Mouse (Mus musculus): Measurements from ENCODE around the gene Clpsl2. TPM values are rescaled to one million over a fixed set of nuclear protein-coding genes. Genes with fewer than 3 reads are reported as not detected.
"Not testable (repeated sequence)": the region's sequence is repeated elsewhere in the genome, so short reads cannot be mapped to it uniquely, and the experiment has no call there.

Clpsl2 gene
- total RNA-seq, 2 experiments from 2014 or later, result not detected

DNA sequence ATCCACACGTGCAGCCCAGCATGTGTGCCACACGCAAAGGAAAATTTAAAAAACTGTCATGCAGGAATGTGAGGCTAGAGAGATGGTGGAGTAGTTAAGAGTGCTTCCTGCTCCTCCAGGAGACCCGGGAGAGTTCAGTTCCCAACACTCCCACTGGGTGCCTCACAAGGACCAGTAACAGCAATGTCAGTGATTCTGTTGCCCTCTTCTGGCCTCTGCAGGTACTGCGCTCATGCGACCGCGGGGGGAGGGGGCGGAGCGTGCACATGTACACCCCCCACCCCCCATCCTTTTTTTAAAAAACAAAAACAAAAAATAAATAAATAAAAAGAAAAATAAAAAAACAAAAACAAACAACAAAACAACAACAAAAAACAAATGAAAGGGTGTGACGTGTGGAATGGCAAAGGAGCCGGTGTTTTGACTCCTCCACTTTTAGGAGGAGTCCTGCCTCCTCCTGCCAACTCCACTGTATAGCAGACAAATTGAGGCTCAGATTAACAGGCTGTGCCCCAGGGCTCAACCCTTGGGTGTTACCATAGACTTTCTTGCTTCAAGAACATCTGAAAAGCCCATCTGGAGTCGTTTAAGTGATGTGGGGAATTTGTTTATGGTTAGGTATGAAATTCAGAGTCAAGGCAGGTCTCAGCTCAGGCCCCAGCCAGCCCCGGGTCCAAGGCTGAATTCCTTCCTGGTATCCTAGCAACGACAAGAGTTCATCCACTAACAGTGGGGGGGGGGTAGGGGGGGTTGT lies 4.0 kb downstream of the Clpsl2 start:
- intact Hi-C loops (cut with DNase I), result no loop called here
- peak; percentile 54 for DNase-seq (ENCODE audit: low spot score in 2 of 2)

DNA sequence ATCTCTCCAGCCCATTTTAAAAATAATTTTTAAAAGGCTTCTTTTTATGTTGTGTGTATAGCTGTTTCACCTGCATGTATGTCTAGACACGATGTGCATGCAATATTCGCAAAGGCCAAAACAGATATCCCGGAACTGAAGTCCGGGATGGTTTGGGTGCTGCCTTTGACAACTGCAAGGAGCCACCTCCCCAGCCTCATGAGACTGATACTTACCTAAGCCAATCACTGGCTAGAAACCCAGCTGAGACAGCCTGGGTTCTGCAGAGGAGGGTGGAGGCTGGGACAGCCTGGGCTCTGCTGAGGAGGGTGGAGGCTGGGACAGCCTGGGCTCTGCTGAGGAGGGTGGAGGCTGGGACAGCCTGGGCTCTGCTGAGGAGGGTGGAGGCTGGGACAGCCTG lies 4.8 kb downstream of the Clpsl2 start:
- DNase-seq (ENCODE audit: low spot score in 2 of 2); intact Hi-C loops (cut with DNase I): not testable (repeated sequence)

DNA sequence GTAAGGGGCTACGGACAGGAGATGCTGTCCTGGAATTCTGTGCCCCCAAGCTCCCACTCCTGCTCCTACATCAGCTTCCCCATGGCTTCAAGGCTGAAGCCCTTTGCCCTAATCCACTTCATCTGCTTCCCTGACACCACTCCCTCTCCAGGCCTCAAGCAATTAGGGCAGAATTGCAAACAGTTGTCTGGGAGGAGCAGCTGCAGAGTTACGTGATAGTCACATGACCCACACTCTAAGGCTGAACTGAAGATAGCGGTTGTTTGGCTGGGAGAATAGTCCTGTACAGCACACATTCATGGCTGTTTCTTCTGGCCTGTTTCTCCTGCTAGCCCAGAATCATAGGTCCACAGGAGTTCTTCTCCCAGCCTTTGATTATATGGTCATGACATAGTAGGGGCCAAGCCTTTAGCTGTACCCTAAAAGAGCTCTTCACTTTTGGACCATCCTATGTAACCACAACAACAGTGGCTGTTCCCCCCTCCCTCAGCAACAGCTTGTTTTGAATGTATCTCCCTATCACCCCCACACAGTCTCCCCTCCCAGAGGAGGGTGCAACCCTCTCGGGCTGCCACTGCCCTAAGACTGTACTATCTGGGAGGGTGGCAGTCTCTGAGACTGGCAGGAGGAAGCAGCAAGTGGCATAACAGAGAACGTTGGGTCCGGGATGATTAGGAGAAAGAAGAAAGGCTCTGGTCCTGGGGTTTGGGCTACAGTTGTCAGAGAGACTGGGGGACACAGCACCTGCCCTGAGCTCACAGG lies 7.6 kb downstream of the Clpsl2 start:
- DNase-seq (ENCODE audit: low spot score in 2 of 2), result no peak
- intact Hi-C loops (cut with DNase I), result no loop called here

DNA sequence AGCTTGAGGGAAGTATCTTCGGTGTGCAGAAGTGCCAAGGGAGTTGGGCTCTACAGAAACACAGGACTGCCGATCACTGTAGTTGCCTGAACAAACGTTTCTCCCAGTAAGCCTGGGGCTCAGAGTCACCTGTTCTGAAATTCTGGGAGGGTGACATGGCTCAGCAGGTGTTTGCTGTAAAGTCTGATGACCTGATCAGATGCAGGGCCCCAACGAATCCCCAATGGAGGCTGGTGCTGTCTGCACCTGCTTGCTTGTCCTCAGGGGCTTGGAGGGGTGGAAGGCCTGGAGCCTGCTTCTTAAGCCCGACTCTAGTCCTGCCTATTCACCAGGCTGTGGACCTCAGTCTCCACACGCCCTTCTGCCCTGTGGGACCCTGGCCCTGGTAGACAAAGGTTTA lies 8.6 kb downstream of the Clpsl2 start:
- DNase-seq (ENCODE audit: low spot score in 2 of 2), result no peak
- intact Hi-C loops (cut with DNase I), result no loop called here

DNA sequence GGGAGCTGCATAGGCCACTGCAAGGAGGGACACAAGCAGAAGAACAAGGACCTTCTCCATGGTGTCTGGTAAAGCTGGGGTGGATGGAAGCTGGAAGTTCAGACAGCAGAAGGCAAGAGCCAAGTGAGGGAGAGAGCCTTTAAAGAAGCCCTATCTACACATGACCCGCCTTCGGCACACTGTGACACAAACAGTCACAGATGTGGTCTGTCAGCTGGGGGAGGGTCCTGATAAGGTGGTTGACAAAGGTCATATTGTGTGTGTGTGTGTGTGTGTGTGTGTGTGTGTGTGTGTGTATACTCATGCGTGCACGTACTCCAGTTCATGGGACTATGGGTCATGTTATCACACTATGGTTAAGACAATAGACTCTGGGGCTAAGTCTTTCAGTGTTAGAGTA lies 11.4 kb downstream of the Clpsl2 start, which contains the start of gene Clps:
TSS of gene Clps (minus strand) at position 169 of the 400 bp plus-strand sequence.
- intact Hi-C loops (cut with DNase I), result no loop called here
- no peak for DNase-seq (ENCODE audit: low spot score in 2 of 2)

DNA sequence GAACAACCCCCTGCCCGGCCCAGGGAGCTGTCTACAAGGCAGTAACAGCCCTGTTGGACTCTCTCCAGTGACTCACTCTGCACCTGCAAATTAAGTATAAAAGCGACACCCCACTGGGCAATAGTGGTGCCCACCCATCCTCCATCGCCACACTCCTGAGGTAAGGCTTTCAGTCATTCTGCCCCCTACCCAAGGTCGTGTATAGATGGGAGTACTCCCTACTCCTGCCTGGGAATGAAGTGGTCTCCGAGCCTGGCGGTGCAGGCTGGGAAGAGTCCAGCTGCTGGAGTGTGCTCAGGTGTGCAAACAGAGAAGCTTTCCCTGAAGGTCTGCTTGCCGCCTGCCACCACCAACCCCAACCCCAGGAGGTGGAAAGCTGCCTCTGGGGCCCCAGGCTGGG lies 12.4 kb downstream of the Clpsl2 start:
- no peak for DNase-seq (ENCODE audit: low spot score in 2 of 2)
- intact Hi-C loops (cut with DNase I), result no loop called here

DNA sequence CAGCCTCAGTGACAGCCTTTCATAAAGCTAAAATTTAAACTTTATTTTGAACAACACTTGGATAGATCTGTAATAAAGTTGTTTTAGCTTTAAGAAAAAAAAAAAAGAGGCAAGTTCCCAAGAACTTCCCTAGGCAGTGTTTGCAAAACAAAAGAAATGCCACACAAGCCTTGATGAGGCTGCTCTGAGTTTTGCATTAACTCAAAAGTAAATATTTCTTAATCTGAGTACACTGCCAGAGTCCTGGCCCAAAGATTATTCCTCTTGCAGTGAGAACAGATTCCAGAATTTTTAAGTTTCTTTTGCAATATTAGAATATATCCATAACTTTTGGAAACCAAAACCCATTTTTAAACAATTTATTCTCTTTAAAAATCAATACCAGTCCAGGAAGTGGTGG lies 16.0 kb downstream of the Clpsl2 start:
- intact Hi-C loops (cut with DNase I), result no loop called here

DNA sequence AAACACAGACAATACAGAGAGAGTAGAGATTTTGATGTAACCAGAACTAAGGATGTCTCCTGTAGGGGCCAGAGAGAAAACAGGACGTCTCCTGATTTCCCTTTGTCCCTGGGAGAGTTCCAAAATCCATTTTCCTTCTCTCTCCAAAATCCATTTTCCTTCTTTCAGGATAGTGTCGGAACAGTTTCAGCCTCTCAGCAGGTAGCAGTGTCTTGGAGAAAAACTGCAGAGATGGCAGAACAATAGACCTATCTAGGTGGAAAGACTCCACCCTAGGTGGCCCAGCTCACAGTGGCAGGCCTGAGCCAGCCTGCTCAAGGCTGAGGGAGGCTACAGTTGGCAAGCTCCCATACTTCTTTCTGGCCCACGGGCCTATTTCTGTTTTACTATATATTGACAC lies 18.3 kb downstream of the Clpsl2 start:
- intact Hi-C loops (cut with DNase I), result no loop called here
- no peak for DNase-seq (ENCODE audit: low spot score in 2 of 2)

More for the DNA sequence above, 16.0 kb downstream of the Clpsl2 start:
- DNase-seq (ENCODE audit: low spot score in 2 of 2), result no peak

DNA sequence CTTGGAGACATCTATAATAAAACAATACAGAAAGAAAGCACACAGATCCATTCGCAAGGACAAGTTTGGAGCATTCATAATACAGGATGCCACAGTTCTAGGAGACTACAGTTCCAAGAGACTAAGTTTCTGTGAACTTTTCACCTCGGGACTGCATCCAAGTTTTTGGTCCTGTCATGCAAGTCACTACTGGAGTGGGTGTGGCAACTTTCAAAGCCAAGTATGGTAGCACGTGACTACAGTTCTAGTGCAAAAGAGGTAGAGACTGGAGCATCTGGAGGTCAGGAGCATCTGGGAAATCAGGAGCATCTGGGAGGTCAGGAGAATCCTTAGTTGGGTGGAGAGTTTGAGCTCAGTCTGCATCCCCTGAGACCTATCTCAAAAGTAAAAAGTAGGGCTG lies 22.7 kb downstream of the Clpsl2 start:
- intact Hi-C loops (cut with DNase I), result no loop called here
- DNase-seq (ENCODE audit: low spot score in 2 of 2), result no peak

DNA sequence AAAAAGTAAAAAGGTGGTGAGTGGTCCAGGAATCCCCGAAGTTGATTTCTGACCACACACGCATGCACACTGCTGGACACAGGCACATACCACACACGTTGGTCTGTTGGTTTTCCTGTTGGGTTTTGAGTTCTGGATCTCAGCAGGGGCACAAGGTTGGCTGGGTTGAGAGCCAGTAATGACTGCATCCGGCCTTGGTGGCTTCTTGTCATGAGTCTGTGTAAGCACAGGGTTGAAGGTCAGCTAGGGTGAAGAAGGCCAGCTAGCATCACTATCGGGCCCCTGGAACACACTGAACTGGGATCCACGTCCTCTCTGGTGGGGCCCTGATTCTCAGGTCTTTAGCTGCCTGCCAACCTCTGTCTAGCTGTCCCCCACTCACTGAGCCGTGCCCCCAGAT lies 23.3 kb downstream of the Clpsl2 start:
- no peak for DNase-seq (ENCODE audit: low spot score in 2 of 2)
- intact Hi-C loops (cut with DNase I), result no loop called here

DNA sequence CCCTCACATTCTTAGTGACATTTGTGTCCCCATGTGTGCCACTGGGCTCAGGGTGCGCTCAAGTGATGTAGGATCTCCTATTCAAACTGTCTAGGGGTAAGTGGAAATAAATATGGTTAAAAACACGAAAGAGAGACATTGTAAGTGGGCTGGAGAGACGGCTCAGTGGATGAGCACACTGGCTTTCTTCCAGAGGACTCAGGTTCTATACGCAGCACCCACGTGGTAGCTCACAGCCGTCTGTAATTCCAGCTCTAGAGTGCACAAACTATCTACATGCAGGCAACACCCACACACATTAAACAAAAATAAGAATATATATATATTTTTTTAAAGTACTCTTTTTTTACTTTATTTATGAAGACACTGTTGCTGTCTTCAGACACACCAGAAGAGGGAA lies 23.7 kb downstream of the Clpsl2 start:
- intact Hi-C loops (cut with DNase I), result no loop called here
- no peak for DNase-seq (ENCODE audit: low spot score in 2 of 2)

DNA sequence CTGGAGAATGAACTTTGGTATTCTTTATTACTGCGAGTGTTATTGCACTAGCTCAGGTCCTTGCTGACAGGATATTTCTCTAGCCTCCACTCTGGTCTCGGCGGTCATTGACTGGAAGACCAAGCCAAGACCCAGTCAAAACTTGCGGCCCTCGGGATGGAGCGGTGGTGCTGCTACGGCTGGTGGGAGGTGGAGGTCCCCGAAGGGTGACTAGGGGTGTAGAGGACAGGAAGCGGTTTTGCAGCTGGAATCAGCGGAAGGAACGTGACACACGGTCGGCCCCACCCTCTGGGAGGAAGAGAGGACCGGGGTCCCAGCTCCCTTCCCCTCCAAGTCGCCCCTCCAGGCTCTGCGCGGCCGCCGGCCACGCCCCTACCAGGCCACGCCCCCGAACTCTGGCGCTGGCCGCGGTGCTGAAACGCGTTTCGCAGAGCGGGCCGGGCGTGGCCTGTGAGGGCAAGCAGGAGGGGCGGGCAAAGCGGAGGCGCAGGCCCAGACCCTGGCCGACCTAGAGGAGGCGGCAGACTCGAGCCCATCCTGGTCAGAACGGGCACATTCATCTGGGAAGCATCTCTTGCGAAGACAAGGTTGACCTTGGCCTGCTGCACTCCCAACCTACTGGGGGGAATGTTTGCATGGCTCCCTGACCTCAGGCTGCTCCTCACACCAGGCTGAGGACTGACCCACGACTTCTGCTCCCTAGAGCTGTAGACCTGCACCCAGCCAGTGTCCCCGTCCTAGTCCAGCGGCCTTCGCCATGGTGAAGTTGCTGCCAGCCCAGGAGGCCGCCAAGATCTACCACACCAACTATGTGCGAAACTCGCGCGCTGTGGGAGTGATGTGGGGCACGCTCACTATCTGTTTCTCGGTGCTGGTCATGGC lies 26.3 kb downstream of the Clpsl2 start, which contains the start of gene Lhfpl5:
TSS of gene Lhfpl5 (plus strand) at position 398 of the 882 bp plus-strand sequence.
- intact Hi-C loops (cut with DNase I), result no loop called here
- no peak for DNase-seq (ENCODE audit: low spot score in 2 of 2)

DNA sequence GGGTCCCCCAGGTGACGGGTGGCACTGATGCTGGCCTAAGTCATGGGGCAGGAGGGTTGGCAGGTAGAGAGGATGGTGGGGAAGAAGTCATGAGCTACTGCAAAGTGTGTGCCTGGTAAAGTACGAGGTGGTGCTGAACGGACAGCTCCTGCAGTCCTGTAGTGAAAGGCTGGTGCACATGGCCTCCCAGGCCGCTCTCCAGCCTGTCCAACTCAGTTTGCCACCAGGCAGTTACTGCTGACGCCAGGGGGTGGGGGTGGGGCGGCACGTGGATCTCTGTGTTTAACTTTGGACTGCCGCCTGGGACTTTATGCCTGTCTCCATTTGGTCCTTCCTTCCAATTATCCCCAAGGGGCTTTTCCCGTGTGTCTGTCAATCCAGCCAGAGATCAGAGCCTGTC lies 31.2 kb downstream of the Clpsl2 start:
- no peak for DNase-seq (ENCODE audit: low spot score in 2 of 2)

DNA sequence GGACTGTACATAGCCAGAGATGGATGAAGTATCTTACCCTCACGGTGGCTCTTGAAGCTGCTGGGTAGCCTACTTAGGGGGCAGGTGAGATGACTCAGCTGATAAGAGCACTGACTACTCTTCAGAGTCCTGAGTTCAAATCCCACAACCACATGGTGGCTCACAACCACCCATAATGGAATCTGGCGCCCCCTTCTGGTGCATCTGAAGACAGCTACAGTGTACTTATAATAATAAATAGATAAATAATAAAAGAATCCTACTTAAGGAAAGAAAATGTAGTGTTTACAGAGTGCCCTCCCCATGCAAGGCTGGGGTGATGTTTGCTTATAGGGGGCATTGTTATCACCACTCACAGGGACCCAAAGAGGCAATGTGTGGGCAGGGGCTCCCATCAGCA lies 31.8 kb downstream of the Clpsl2 start:
- DNase-seq (ENCODE audit: low spot score in 2 of 2), result no peak
- intact Hi-C loops (cut with DNase I), result no loop called here

More for the DNA sequence above, 31.2 kb downstream of the Clpsl2 start:
- intact Hi-C loops (cut with DNase I), result no loop called here

DNA sequence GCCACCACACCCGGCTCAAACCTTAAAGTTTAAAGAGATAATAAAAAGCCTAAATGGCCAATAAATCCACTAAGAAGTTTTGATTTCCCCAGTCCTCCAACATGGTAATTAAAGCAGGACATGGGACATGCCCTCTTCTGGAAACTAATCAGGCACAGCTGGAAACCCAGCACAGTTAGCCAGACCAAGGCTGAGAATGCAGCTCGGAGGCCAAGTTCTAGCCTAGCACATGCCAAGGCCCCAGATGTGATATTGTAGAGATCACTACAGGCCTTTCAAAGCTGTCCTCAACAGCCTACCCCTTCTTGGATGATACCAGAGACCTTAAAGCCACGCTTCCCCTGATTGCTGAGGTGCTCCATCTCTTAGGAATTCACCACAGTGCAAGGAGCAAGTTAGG lies 37.3 kb downstream of the Clpsl2 start:
- no peak for DNase-seq (ENCODE audit: low spot score in 2 of 2)
- intact Hi-C loops (cut with DNase I), result no loop called here

DNA sequence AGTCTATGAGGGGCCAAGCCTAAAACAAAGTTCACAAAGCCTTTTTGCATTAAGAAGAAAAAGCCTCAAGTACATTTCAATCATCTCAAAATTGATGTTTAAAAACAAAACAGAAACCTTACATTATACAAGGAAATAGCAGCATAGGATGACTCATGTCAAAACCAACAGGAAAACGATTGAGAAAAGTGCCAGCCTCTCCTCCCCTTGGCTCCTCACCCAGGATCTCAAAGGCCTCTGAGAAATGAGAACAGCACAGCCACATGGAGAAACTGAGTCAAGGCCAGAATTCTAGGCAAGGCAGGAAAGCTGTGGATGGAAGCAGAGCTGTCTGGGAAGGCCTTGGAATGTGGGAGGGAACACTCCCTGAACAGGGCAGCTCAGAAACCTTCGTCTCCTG lies 39.4 kb downstream of the Clpsl2 start:
- no peak for DNase-seq (ENCODE audit: low spot score in 2 of 2)
- intact Hi-C loops (cut with DNase I), result no loop called here

DNA sequence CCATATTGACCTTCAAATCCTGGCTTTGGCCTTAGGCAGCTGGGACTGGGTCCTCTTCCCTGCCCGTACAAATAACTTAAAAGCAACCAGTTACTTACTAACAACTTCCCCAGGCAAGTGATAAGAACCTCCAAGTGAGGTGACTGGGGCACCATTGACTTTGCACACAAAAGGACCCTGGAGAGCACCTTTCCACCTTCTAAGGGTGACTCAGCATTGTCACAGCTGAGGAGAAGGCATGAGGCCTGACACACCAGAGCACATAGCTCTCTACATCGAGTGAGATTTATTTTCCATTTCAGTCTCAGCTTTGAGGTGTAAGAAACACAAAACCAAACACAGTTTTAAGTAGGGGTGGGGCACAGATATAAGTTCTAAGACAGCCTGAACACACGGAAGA lies 41.4 kb downstream of the Clpsl2 start:
- DNase-seq (ENCODE audit: low spot score in 2 of 2), result no peak
- intact Hi-C loops (cut with DNase I), result no loop called here

DNA sequence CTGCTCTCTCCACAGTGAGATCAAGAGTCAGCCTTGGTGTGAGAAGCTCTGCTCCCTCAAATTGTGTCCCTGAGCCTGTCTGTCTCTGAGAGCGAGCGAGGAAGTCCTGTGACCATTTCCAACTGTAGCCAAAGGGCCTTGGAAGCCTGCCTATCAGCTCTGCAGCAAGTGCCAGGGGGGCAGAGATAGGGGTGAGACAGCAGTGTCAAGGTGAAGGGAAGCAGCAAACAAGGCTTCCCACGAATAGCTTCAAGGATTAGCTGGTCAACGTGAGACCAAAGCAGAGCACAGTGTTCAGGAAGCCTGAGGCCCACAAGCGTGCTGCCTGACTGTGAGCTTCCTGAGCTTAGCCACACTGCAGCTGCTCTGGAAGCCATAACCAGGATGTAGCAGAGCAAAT lies 42.3 kb downstream of the Clpsl2 start:
- DNase-seq (ENCODE audit: low spot score in 2 of 2), result no peak
- intact Hi-C loops (cut with DNase I), result no loop called here

DNA sequence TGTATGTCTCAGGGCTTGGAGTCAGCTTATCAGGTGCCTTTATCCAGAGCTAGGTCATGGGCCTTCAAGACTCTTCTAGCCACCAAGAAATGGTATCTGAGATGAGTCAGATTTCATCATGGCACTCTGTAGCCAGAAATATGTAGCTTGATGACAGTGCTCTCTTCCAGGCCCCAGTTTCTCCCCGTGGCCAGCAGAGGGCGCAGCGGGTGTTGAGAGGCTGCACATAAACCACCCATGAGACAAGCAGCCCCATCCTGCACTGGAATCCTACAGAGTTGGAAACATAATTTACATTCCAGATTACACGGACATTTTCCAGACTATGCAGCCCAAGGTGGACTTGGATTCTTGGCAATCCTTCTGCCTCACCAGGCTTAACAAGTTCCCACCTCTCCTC lies 43.8 kb downstream of the Clpsl2 start:
- intact Hi-C loops (cut with DNase I), result loop anchor here (2.0 kb wide), 1 partner anchor 56 kb away; no protein-coding TSS in a partner anchor
- peak; percentile 74 to 75 for DNase-seq (ENCODE audit: low spot score in 2 of 2)

DNA sequence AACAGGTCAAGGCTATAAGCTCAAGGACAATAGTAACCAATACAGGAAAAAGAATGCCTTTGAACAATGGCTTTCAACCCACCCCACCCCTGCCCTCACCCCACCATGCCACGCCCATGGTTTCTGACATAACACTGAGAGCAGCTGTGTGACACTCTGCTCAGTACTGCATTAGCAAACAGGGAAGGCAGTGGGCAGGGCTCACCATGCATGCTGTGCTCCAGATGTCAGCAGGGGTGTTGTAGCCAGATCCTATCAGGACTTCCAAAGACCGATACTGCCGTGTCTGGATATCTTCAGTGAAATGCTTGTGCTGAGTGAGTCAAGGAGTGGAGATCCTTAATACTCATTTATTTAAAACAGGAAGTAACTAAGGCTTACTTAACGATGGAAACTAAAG lies 44.8 kb downstream of the Clpsl2 start:
- intact Hi-C loops (cut with DNase I), result loop anchor here (2.0 kb wide), 1 partner anchor 55 kb away; no protein-coding TSS in a partner anchor
- DNase-seq (ENCODE audit: low spot score in 2 of 2), result no peak

All from left cerebral cortex, postnatal 36 days (tissue).